Comparison of ENCODE assay signal across 11 mouse cellular contexts in the genomic region with DNA sequence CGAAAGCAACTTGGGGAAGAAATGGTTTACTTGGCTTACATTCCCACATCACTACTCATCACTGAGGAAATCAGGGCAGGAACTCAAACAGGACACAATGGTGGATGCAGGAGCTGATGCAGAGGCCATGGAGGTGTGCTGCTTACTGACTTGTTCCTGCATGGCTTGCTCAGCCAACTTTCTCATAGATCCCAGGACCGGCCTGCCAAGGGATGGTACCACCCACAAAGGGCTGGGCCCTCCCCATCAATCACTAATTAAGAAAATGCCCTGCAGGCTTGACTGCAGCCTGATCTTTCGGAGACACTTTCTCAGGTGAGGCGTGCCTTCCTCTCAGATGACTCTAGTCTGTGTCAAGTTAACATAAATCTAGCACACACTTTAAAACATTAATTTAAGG. TPM values are rescaled to one million over a fixed set of nuclear protein-coding genes. Genes with fewer than 3 reads are reported as not detected.
A peak's percentile ranks its signal among the peaks of the same experiment; 100 is the strongest.
DNase-seq lines count a peak whose midpoint lies in the region; ATAC-seq and TF ChIP-seq lines count a peak whose summit lies in the region.
"Had no signal": no experiment of that assay in that cellular context is flagged by ENCODE, and none has a peak within 500 bp of the region (broad histone marks: within the 10 kb centered on the region; RNA-seq: fewer than 3 reads in every experiment).

No protein-coding gene starts in this region.

- no peak for TF ChIP-seq POLR2A in kidney, adult 2 months (IDR thresholded peaks at IDR 0.05; ENCODE audit: low read depth, low read length)

- WGBS in lung, embryonic 14.5 days: 83% methylated on average over 4 of the region's 4 CpGs
- 55% methylated on average over 4 of the region's 4 CpGs for WGBS in kidney, adult 2 months
- WGBS in liver, embryonic 14.5 days (ENCODE audit: insufficient replicate concordance): 54% methylated on average over 4 of the region's 4 CpGs

- H3K27me3 ChIP-seq in lung, embryonic 14.5 days (ENCODE audit: insufficient read depth, low read length): no peaks in the 10 kb centered on the region
- H3K27me3 ChIP-seq in kidney, adult 2 months (replicated peaks; ENCODE audit: control insufficient read depth, insufficient read depth, low read length): no peaks in the 10 kb centered on the region
- H3K27me3 ChIP-seq in liver, embryonic 14.5 days (ENCODE audit: control insufficient read depth, insufficient read depth, low read length): no peaks in the 10 kb centered on the region

- peak overlapping the region; percentile 83; the same call in 1 of the 2 replicates for H3K9ac ChIP-seq in lung, embryonic 14.5 days
- H3K9ac ChIP-seq in liver, embryonic 14.5 days (replicated peaks): peak overlapping the region; percentile 98

- no peak for TF ChIP-seq CTCF in lung, embryonic 14.5 days (IDR thresholded peaks at IDR 0.05; ENCODE audit: low read depth)
- no peak for TF ChIP-seq CTCF in kidney, adult 2 months (conservative IDR thresholded peaks at IDR 0.05; ENCODE audit: insufficient read depth, insufficient read length, low read depth, low read length)
- no peak for TF ChIP-seq CTCF in liver, embryonic 14.5 days (IDR thresholded peaks at IDR 0.05; ENCODE audit: low read depth)

- no peaks in the 10 kb centered on the region for H3K9me3 ChIP-seq in lung, embryonic 14.5 days (ENCODE audit: low read depth, low read length)
- no peaks in the 10 kb centered on the region for H3K9me3 ChIP-seq in liver, embryonic 14.5 days (ENCODE audit: control insufficient read depth, low read length)

- TF ChIP-seq EP300 in liver, embryonic 14.5 days (IDR thresholded peaks at IDR 0.05; ENCODE audit: low read depth): no peak

- ATAC-seq in lung, embryonic 14.5 days (ENCODE audit: insufficient read depth): no peak
- no peak for ATAC-seq in liver, embryonic 14.5 days (ENCODE audit: insufficient read depth)
- ATAC-seq: activated CD4-positive, CD25-positive, alpha-beta regulatory T cell, adult 4 months had no signal

- peak; percentile 42 for DNase-seq in cerebellum, adult 9-10 months
- no peak for DNase-seq in cerebellum, postnatal 25 days
- DNase-seq in lung, embryonic 14.5 days: no peak
- no peak for DNase-seq in lung, postnatal 10 days
- peak; percentile 78 for DNase-seq in kidney, adult 2 months
- DNase-seq in liver, embryonic 14.5 days (ENCODE audit: low read depth in 3 of 3, low spot score in 3 of 3): no peak
- DNase-seq in layer of hippocampus, postnatal 10 days (ENCODE audit: low spot score in 2 of 2): no peak
- no peak for DNase-seq in thymus, adult 18-20 months
- DNase-seq: gastrocnemius, postnatal 25 days had no signal

- H3K27ac ChIP-seq in lung, embryonic 14.5 days (ENCODE audit: low read depth): no peak overlapping the region
- H3K27ac ChIP-seq in kidney, adult 2 months (ENCODE audit: insufficient read depth, low read depth, low read length): no peak overlapping the region
- peak overlapping the region; percentile 97 for H3K27ac ChIP-seq in liver, embryonic 14.5 days

- H3K36me3 ChIP-seq in lung, embryonic 14.5 days (ENCODE audit: insufficient read depth): 0 out of 2 replicates have a peak, but pooled peaks cover 17% of the 10 kb centered on the region
- no peaks in the 10 kb centered on the region; the same call in 1 of the 2 replicates for H3K36me3 ChIP-seq in kidney, adult 2 months (ENCODE audit: control insufficient read depth, insufficient read depth, low read length)
- peaks cover 23% of the 10 kb centered on the region for H3K36me3 ChIP-seq in liver, embryonic 14.5 days (replicated peaks; ENCODE audit: control insufficient read depth, insufficient read depth, low read depth)

- H3K4me3 ChIP-seq in lung, embryonic 14.5 days (ENCODE audit: low read depth, low read length): no peak overlapping the region
- no peak overlapping the region for H3K4me3 ChIP-seq in kidney, adult 2 months (ENCODE audit: insufficient read depth, low read depth, low read length)
- peak overlapping the region; percentile 74 to 81 for H3K4me3 ChIP-seq in liver, embryonic 14.5 days (ENCODE audit: insufficient read depth in 1 of 2, low read depth in 2 of 2, low read length in 2 of 2)

- H3K4me1 ChIP-seq in lung, embryonic 14.5 days (ENCODE audit: insufficient read depth): 0 out of 2 replicates have a peak, but pooled peaks cover 5% of the 10 kb centered on the region
- H3K4me1 ChIP-seq in kidney, adult 2 months (ENCODE audit: control insufficient read depth, insufficient read depth, low read length): peaks cover 17% of the 10 kb centered on the region; the same call in 1 of the 2 replicates
- peaks cover 34 to 35% of the 10 kb centered on the region in 2 experiments for H3K4me1 ChIP-seq in liver, embryonic 14.5 days (replicated peaks; ENCODE audit: control insufficient read depth in 2 of 2, insufficient read depth in 2 of 2, low read length in 1 of 2)

- peak overlapping the region; percentile 83 for H3K4me2 ChIP-seq in lung, embryonic 14.5 days
- peak overlapping the region; percentile 85 for H3K4me2 ChIP-seq in liver, embryonic 14.5 days (ENCODE audit: low read depth)

RNA-seq across cellular contexts. Expression of a gene that starts 2.0 kb away (rescaled TPM):
- 40.5 and 41.8 TPM in 2 replicates for polyA plus RNA-seq in lung, embryonic 14.5 days (2014; fragmentation: Nextera tagmentation; extraction: Ambion mirVana)
- 93.3 and 100.0 TPM in 2 replicates for polyA plus RNA-seq in kidney, adult 2 months (2012; rRNA removed)
- polyA plus RNA-seq in liver, embryonic 14.5 days (2012; rRNA removed): 47.3 and 78.1 TPM in 2 replicates
- 68.1 and 80.0 TPM in 2 replicates for polyA plus RNA-seq in liver, embryonic 14.5 days (2014; fragmentation: Nextera tagmentation; extraction: Ambion mirVana)
- 100 to 1,000 TPM; 105 to 115 TPM for total RNA-seq in layer of hippocampus, postnatal 10 days (2021)

RNA-seq across cellular contexts. Expression of a gene that starts 2.2 kb away (rescaled TPM):
- 22.9 and 23.2 TPM in 2 replicates for polyA plus RNA-seq in lung, embryonic 14.5 days (2014; fragmentation: Nextera tagmentation; extraction: Ambion mirVana)
- 8.2 and 8.9 TPM in 2 replicates for polyA plus RNA-seq in kidney, adult 2 months (2012; rRNA removed)
- polyA plus RNA-seq in liver, embryonic 14.5 days (2012; rRNA removed): 3.0 and 3.6 TPM in 2 replicates
- polyA plus RNA-seq in liver, embryonic 14.5 days (2014; fragmentation: Nextera tagmentation; extraction: Ambion mirVana): 3.7 and 4.7 TPM in 2 replicates
- total RNA-seq in layer of hippocampus, postnatal 10 days (2021): 10 to 100 TPM; 29.7 to 35.4 TPM

RNA-seq across cellular contexts. Expression of a gene that starts 55.1 kb away (rescaled TPM):
- 0.38 and 0.47 TPM in 2 replicates for polyA plus RNA-seq in lung, embryonic 14.5 days (2014; fragmentation: Nextera tagmentation; extraction: Ambion mirVana)
- polyA plus RNA-seq in kidney, adult 2 months (2012; rRNA removed): 3.1 and 3.5 TPM in 2 replicates
- polyA plus RNA-seq in liver, embryonic 14.5 days (2012; rRNA removed): not detected in 2 replicates
- not detected in 2 replicates for polyA plus RNA-seq in liver, embryonic 14.5 days (2014; fragmentation: Nextera tagmentation; extraction: Ambion mirVana)
- total RNA-seq in layer of hippocampus, postnatal 10 days (2021): not detected
- total RNA-seq: gastrocnemius, postnatal 25 days; megakaryocyte progenitor cell, adult 5-6 weeks had no signal

Comparison
In these comparisons a context has a peak if more than half of its experiments do, and no peak if none do; other contexts are left out.
1. DNase-seq: peak in cerebellum, adult 9-10 months (single experiment) and kidney, adult 2 months (single experiment); none in cerebellum, postnatal 25 days (0 of 2), lung, embryonic 14.5 days (single experiment), lung, postnatal 10 days (single experiment), liver, embryonic 14.5 days (0 of 3), layer of hippocampus, postnatal 10 days (0 of 2) and thymus, adult 18-20 months (0 of 2).
2. H3K4me3 ChIP-seq: peak in liver, embryonic 14.5 days (2 of 2); none in lung, embryonic 14.5 days (single experiment) and kidney, adult 2 months (single experiment).